Mouse (Mus musculus): ENCODE measurements around the gene St6galnac5.

GRCm38 (mm10) chr3:152929788-152930281 lies 52.2 kb downstream of the St6galnac5 start:
- TF ChIP-seq MYOD1 (IDR thresholded peaks at IDR 0.05; ENCODE audit: control insufficient read depth in 1 of 3, insufficient read length in 2 of 3, low read depth in 2 of 3) = no peak
- no peak for TF ChIP-seq TCF12 (IDR thresholded peaks at IDR 0.05; ENCODE audit: insufficient read depth, poor library complexity, severe bottlenecking)
- TF ChIP-seq POLR2A (IDR thresholded peaks at IDR 0.05; ENCODE audit: insufficient read length, low read depth) = no peak
- TF ChIP-seq POLR2AphosphoS2 (IDR thresholded peaks at IDR 0.05; ENCODE audit: insufficient read length, low read depth) = no peak
- no peak for TF ChIP-seq SRF (IDR thresholded peaks at IDR 0.05; ENCODE audit: control insufficient read depth, insufficient read length, low read depth)
- no peak for TF ChIP-seq USF1 (IDR thresholded peaks at IDR 0.05; ENCODE audit: low read depth)

Data from myocyte (in vitro differentiated cells).